Mouse (Mus musculus) limb, embryonic 15.5 days (tissue): ENCODE measurements at regions not wholly inside any gene's neighbourhood (a gene's known extent, or its start where the extent isn't known, plus 50 kb on each side); places are given as distances from the start of the nearest gene placed in this dataset.
"Not testable (repeated sequence)": the region's sequence is repeated elsewhere in the genome, so short reads cannot be mapped to it uniquely, and the experiment has no call there.

ENCODE experiments used
- ATAC-seq: fragments of 200-750 bp; cut with Nextera tagmentation; 2 replicates; pipeline ENCODE4 v1.8.0; 2017; ENCODE audit warnings: low read depth, moderate TSS enrichment; ENCODE audit not compliant: insufficient number of reproducible peaks, low FRiP score, low TSS enrichment
- H3K27ac ChIP-seq: fragments of 300-500 bp; sonication (generic); 2 replicates; pipeline ENCODE4 v1.5.1; 2015; ENCODE audit warnings: moderate library complexity, mild to moderate bottlenecking, inconsistent platforms
- H3K27me3 ChIP-seq: fragments of 300-500 bp; sonication (generic); 2 replicates; pipeline ENCODE4 v1.6.1; 2015; ENCODE audit warnings: inconsistent platforms
- H3K36me3 ChIP-seq: fragments of 300-500 bp; sonication (generic); 2 replicates; pipeline ENCODE4 v1.6.1; 2015; ENCODE audit warnings: inconsistent platforms
- H3K4me1 ChIP-seq: fragments of 300-500 bp; sonication (generic); 2 replicates; pipeline ENCODE4 v1.6.1; 2015; ENCODE audit warnings: inconsistent platforms
- H3K4me2 ChIP-seq: fragments of 300-500 bp; sonication (generic); 2 replicates; pipeline ENCODE4 v1.6.1; 2015; ENCODE audit warnings: mild to moderate bottlenecking, inconsistent platforms
- H3K4me3 ChIP-seq: fragments of 300-500 bp; sonication (generic); 2 replicates; pipeline ENCODE4 v1.5.1; 2015; ENCODE audit warnings: mild to moderate bottlenecking, inconsistent platforms
- H3K9ac ChIP-seq: fragments of 300-500 bp; sonication (generic); 2 replicates; pipeline ENCODE4 v1.6.1; 2015; ENCODE audit warnings: inconsistent platforms
- H3K9me3 ChIP-seq: fragments of 300-500 bp; sonication (generic); 2 replicates; pipeline ENCODE4 v1.6.1; 2016; ENCODE audit warnings: inconsistent platforms
- WGBS: fragments of 180-500 bp; shearing (Covaris S2); methylation state at CpG from one replicate; pipeline ENCODE4 v1.1.7; 2015; 5-methylcytosine and 5-hydroxymethylcytosine counted together

- ATAC-seq = no peak
- 19% methylated on average over 1 of the region's 1 CpGs for WGBS
- Histone ChIP-seq H3K27me3 (no peaks in the 10 kb centered on the region), H3K4me1 (peaks cover 3% of the 10 kb centered on the region; the same call in 1 of the 2 replicates), H3K9me3 (no peaks in the 10 kb centered on the region), H3K4me3 (no peak overlapping the region), H3K4me2 (no peak overlapping the region), H3K27ac (no peak overlapping the region), H3K36me3 (no peaks in the 10 kb centered on the region), H3K9ac (no peak overlapping the region)
Observed at GRCm38 (mm10) chr2:57185151-57185550, 52.3 kb upstream of the Gpd2 start.

GRCm38 (mm10) chr2:57183108-57183507 is 54.3 kb upstream of the Gpd2 start:
- H3K4me3 ChIP-seq, H3K27ac ChIP-seq, H3K4me1 ChIP-seq, H3K9me3 ChIP-seq, H3K4me2 ChIP-seq, ATAC-seq, H3K27me3 ChIP-seq, H3K36me3 ChIP-seq, H3K9ac ChIP-seq: not testable (repeated sequence)
- 71% methylated on average over 3 of the region's 3 CpGs for WGBS

GRCm38 (mm10) chr2:57181692-57182541 is 55.5 kb upstream of the Gpd2 start:
- H3K4me3 ChIP-seq = peak overlapping the region; percentile 73
- H3K4me2 ChIP-seq = peak overlapping the region; percentile 48
- H3K4me1 ChIP-seq = peaks cover 3% of the 10 kb centered on the region; the same call in 1 of the 2 replicates
- under 1% methylated on average over 37 of the region's 37 CpGs for WGBS
- H3K36me3 ChIP-seq = no peaks in the 10 kb centered on the region
- no peaks in the 10 kb centered on the region for H3K9me3 ChIP-seq
- peak; percentile 96 for ATAC-seq
- no peaks in the 10 kb centered on the region for H3K27me3 ChIP-seq
- H3K9ac ChIP-seq = peak overlapping the region; percentile 55
- H3K27ac ChIP-seq = peak overlapping the region; percentile 96

GRCm38 (mm10) chr2:57181350-57181691 is 56.1 kb upstream of the Gpd2 start:
- 7% methylated on average over 4 of the region's 4 CpGs for WGBS
- H3K9ac ChIP-seq = peak overlapping the region; percentile 55
- H3K36me3 ChIP-seq = no peaks in the 10 kb centered on the region
- no peak for ATAC-seq
- H3K4me3 ChIP-seq = peak overlapping the region; percentile 73
- no peaks in the 10 kb centered on the region for H3K9me3 ChIP-seq
- H3K27ac ChIP-seq = peak overlapping the region; percentile 96
- peaks cover 3% of the 10 kb centered on the region; the same call in 1 of the 2 replicates for H3K4me1 ChIP-seq
- H3K27me3 ChIP-seq = no peaks in the 10 kb centered on the region
- H3K4me2 ChIP-seq = peak overlapping the region; percentile 48

GRCm38 (mm10) chr2:57178056-57178455 is 54.3 kb upstream of the Nr4a2 start:
- ATAC-seq = no peak
- Histone ChIP-seq H3K27me3 (no peaks in the 10 kb centered on the region), H3K4me3 (no peak overlapping the region), H3K27ac (no peak overlapping the region), H3K9ac (no peak overlapping the region), H3K4me2 (no peak overlapping the region), H3K36me3 (no peaks in the 10 kb centered on the region), H3K4me1 (peaks cover 3% of the 10 kb centered on the region; the same call in 1 of the 2 replicates), H3K9me3 (no peaks in the 10 kb centered on the region)
- WGBS = 75% methylated on average over 6 of the region's 6 CpGs

- H3K27ac ChIP-seq = no peak overlapping the region
- 79% methylated on average over 7 of the region's 7 CpGs for WGBS
- H3K4me3 ChIP-seq = no peak overlapping the region
- H3K9ac ChIP-seq = no peak overlapping the region
- no peak overlapping the region for H3K4me2 ChIP-seq
- no peaks in the 10 kb centered on the region for H3K9me3 ChIP-seq
- no peaks in the 10 kb centered on the region for H3K36me3 ChIP-seq
- H3K27me3 ChIP-seq = no peaks in the 10 kb centered on the region
- ATAC-seq = no peak
- peaks cover 3% of the 10 kb centered on the region; the same call in 1 of the 2 replicates for H3K4me1 ChIP-seq
Observed at GRCm38 (mm10) chr2:57176547-57176946, 52.7 kb upstream of the Nr4a2 start.

- no peak overlapping the region for H3K9ac ChIP-seq
- no peak for ATAC-seq
- WGBS = 61% methylated on average over 1 of the region's 1 CpGs
Observed at GRCm38 (mm10) chr2:57175219-57175618, 51.4 kb upstream of the Nr4a2 start.

More at GRCm38 (mm10) chr2:57175219-57175618, 51.4 kb upstream of the Nr4a2 start:
- Histone ChIP-seq H3K36me3 (no peaks in the 10 kb centered on the region), H3K27me3 (no peaks in the 10 kb centered on the region), H3K4me2 (no peak overlapping the region), H3K4me3 (no peak overlapping the region), H3K4me1 (no peaks in the 10 kb centered on the region), H3K9me3 (no peaks in the 10 kb centered on the region), H3K27ac (no peak overlapping the region)
